ENCODE assay signal across 8 mouse cellular contexts in genomic region chr11:106083708-106084701, GRCm38 (mm10). TPM values are rescaled to one million over a fixed set of nuclear protein-coding genes. Genes with fewer than 3 reads are reported as not detected.
A peak's percentile ranks its signal among the peaks of the same experiment; 100 is the strongest.
DNase-seq lines count a peak whose midpoint lies in the region; ATAC-seq lines count a peak whose summit lies in the region.

Map3k3 (plus strand) TSS chr11:106084613.

- H3K4me3 ChIP-seq in hindbrain, embryonic 12.5 days, result peak within 1 kb of the TSS; percentile 98

- H3K27me3 ChIP-seq in hindbrain, embryonic 12.5 days, result no peaks in the 10 kb centered on the region

- H3K9ac ChIP-seq in hindbrain, embryonic 12.5 days, result peak within 1 kb of the TSS; percentile 92

- H3K36me3 ChIP-seq in hindbrain, embryonic 12.5 days, result no peaks in the 10 kb centered on the region

- H3K4me2 ChIP-seq in hindbrain, embryonic 12.5 days (replicated peaks), result peak within 1 kb of the TSS; percentile 57

- 1% methylated on average over 69 of the region's 69 CpGs for WGBS in hindbrain, embryonic 12.5 days

- peak within 1 kb of the TSS; percentile 98 for H3K27ac ChIP-seq in hindbrain, embryonic 12.5 days

- DNase-seq in NIH3T3 (ENCODE audit: low read depth), result peak; percentile 99
- peak; percentile 99 for DNase-seq in cerebellum, postnatal 10 days
- DNase-seq in frontal cortex, postnatal 10 days (ENCODE audit: low spot score in 2 of 2), result peak; percentile 99 to 100
- peak; percentile 99 to 100 for DNase-seq in layer of hippocampus, postnatal 14 days (ENCODE audit: low spot score in 2 of 2)
- peak; percentile 98 for DNase-seq in lung, postnatal 14 days
- peak; percentile 98 for DNase-seq in retina, adult 2 months (ENCODE audit: low read depth, low spot score)
- peak; percentile 99 for DNase-seq in thymus, postnatal 36 days

- H3K9me3 ChIP-seq in hindbrain, embryonic 12.5 days (replicated peaks), result no peaks in the 10 kb centered on the region

- peak; percentile 99 for ATAC-seq in hindbrain, embryonic 12.5 days (ENCODE audit: low FRiP score)

- peaks cover 15% of the 10 kb centered on the region for H3K4me1 ChIP-seq in hindbrain, embryonic 12.5 days

RNA-seq across cellular contexts. Expression of gene Map3k3, which starts in this region (rescaled TPM):
- polyA plus RNA-seq in hindbrain, embryonic 12.5 days (2016; fragmentation: Nextera tagmentation; extraction: Ambion mirVana), result 27.0 and 27.9 TPM in 2 replicates
- total RNA-seq in layer of hippocampus, postnatal 14 days (2021), result 10 to 100 TPM; 25.5 to 29.3 TPM

Comparison
In these comparisons a context has a peak if more than half of its experiments do, and no peak if none do; other contexts are left out.
1. Peak in every context shown above with its lines: DNase-seq, ATAC-seq, H3K4me3 ChIP-seq and H3K27ac ChIP-seq.